Mouse (Mus musculus) lung, embryonic 14.5 days (tissue): ENCODE data around the gene Camk2g. TPM values are rescaled to one million over a fixed set of nuclear protein-coding genes. Genes with fewer than 3 reads are reported as not detected.
"Not testable (repeated sequence)": the region's sequence is repeated elsewhere in the genome, so short reads cannot be mapped to it uniquely, and the experiment has no call there.

Source experiments
- ATAC-seq: fragments of 200-750 bp; cut with Nextera tagmentation; 2 replicates; pipeline ENCODE4 v1.8.0; 2017; ENCODE audit warnings: mild to moderate bottlenecking, moderate TSS enrichment, moderate library complexity; ENCODE audit not compliant: insufficient read depth
- DNase-seq: peaks from one replicate; pipeline ENCODE4 v3.0.0-alpha.2; 2015
- H3K27ac ChIP-seq: fragments of 300-500 bp; sonication (generic); 2 replicates; pipeline ENCODE4 v1.5.1; 2014; ENCODE audit warnings: low read depth, mild to moderate bottlenecking, moderate library complexity
- H3K27me3 ChIP-seq: fragments of 300-500 bp; sonication (generic); 2 replicates; pipeline ENCODE4 v1.6.1; 2014; ENCODE audit warnings: low read length, control low read depth; ENCODE audit not compliant: insufficient read depth
- H3K36me3 ChIP-seq: fragments of 300-500 bp; sonication (generic); 2 replicates; pipeline ENCODE4 v1.6.1; 2014; ENCODE audit warnings: control low read depth; ENCODE audit not compliant: insufficient read depth
- H3K4me1 ChIP-seq: fragments of 300-500 bp; sonication (generic); 2 replicates; pipeline ENCODE4 v1.6.1; 2014; ENCODE audit warnings: antibody characterized with exemption, control low read depth; ENCODE audit not compliant: insufficient read depth
- H3K4me2 ChIP-seq: fragments of 300-500 bp; sonication (generic); 2 replicates; pipeline ENCODE4 v1.6.1; 2014; ENCODE audit warnings: mild to moderate bottlenecking
- H3K4me3 ChIP-seq: fragments of 300-500 bp; sonication (generic); 2 replicates; pipeline ENCODE4 v1.5.1; 2014; ENCODE audit warnings: low read depth, low read length
- H3K9ac ChIP-seq: fragments of 300-500 bp; sonication (generic); 2 replicates; pipeline ENCODE4 v1.6.1; 2014
- H3K9me3 ChIP-seq: fragments of 300-500 bp; sonication (generic); 2 replicates; pipeline ENCODE4 v1.6.1; 2016; ENCODE audit warnings: low read depth, low read length, control low read depth
- CTCF ChIP-seq: IDR thresholded peaks from 2 replicates; pipeline ENCODE4 v1.5.1; 2016; ENCODE audit warnings: antibody characterized with exemption, low read depth
- WGBS: fragments of 180-500 bp; shearing (Covaris S2); extraction: QIAGEN DNeasy Blood & Tissue Kit; methylation state at CpG from one replicate; pipeline ENCODE4 v1.1.7; 2014; 5-methylcytosine and 5-hydroxymethylcytosine counted together
- polyA plus RNA-seq: library from polyadenylated mRNA; unstranded; fragments of >200 nt; fragmentation: Nextera tagmentation; extraction: Ambion mirVana; gene quantifications from 2 replicates; pipeline ENCODE4 v1.2.1, GENCODE M21; 2014

The Camk2g gene
- polyA plus RNA-seq, 1 experiment from 2014 or later: 46.3 TPM

GRCm38 (mm10) chr14:20721371-20721770 is 72.5 kb downstream of the Camk2g start:
- 95% methylated on average over 4 of the region's 4 CpGs for WGBS
- Histone ChIP-seq H3K9ac (no peak overlapping the region), H3K4me3 (no peak overlapping the region), H3K4me2 (no peak overlapping the region), H3K27me3 (no peaks in the 10 kb centered on the region), H3K36me3 (peaks cover 99% of the 10 kb centered on the region), H3K27ac (no peak overlapping the region), H3K4me1 (no peaks in the 10 kb centered on the region), H3K9me3 (no peaks in the 10 kb centered on the region)
- ATAC-seq (peak; percentile 31; the same call in 1 of the 2 replicates), DNase-seq (no peak)
- no peak for TF ChIP-seq CTCF

GRCm38 (mm10) chr14:20719767-20720166 is 74.1 kb downstream of the Camk2g start:
- ATAC-seq: no peak
- WGBS: 89% methylated on average over 12 of the region's 12 CpGs

GRCm38 (mm10) chr14:20718443-20718842 is 75.4 kb downstream of the Camk2g start:
- WGBS: 90% methylated on average over 10 of the region's 10 CpGs
- no peak for TF ChIP-seq CTCF
- Histone ChIP-seq H3K27ac (no peak overlapping the region), H3K9ac (no peak overlapping the region), H3K4me1 (no peaks in the 10 kb centered on the region), H3K4me2 (no peak overlapping the region), H3K9me3 (no peaks in the 10 kb centered on the region), H3K36me3 (peaks cover 99% of the 10 kb centered on the region), H3K27me3 (no peaks in the 10 kb centered on the region), H3K4me3 (no peak overlapping the region)
- DNase-seq (no peak), ATAC-seq (no peak)

More at GRCm38 (mm10) chr14:20719767-20720166, 74.1 kb downstream of the Camk2g start:
- H3K4me3 ChIP-seq: no peak overlapping the region
- no peak for DNase-seq
- no peak overlapping the region for H3K27ac ChIP-seq
- no peak for TF ChIP-seq CTCF
- H3K36me3 ChIP-seq: peaks cover 98% of the 10 kb centered on the region
- no peaks in the 10 kb centered on the region for H3K4me1 ChIP-seq
- H3K4me2 ChIP-seq: no peak overlapping the region
- H3K27me3 ChIP-seq: no peaks in the 10 kb centered on the region
- H3K9me3 ChIP-seq: no peaks in the 10 kb centered on the region
- no peak overlapping the region for H3K9ac ChIP-seq

- H3K27me3 ChIP-seq: no peaks in the 10 kb centered on the region
- no peak overlapping the region for H3K9ac ChIP-seq
- H3K27ac ChIP-seq: no peak overlapping the region
- no peak for TF ChIP-seq CTCF
- 47% methylated on average over 11 of the region's 11 CpGs for WGBS
- H3K4me2 ChIP-seq: no peak overlapping the region
- ATAC-seq (no peak), DNase-seq (no peak)
- peaks cover 5% of the 10 kb centered on the region for H3K4me1 ChIP-seq
- no peaks in the 10 kb centered on the region for H3K9me3 ChIP-seq
- peaks cover 84% of the 10 kb centered on the region for H3K36me3 ChIP-seq
- H3K4me3 ChIP-seq: no peak overlapping the region
These were observed 80.1 kb downstream of the Camk2g start for GRCm38 (mm10) chr14:20713832-20714231.

- Histone ChIP-seq H3K4me1 (peaks cover 6% of the 10 kb centered on the region), H3K9me3 (no peaks in the 10 kb centered on the region), H3K27ac (no peak overlapping the region), H3K4me3 (peak overlapping the region; percentile 99), H3K27me3 (no peaks in the 10 kb centered on the region), H3K9ac (peak overlapping the region; percentile 96), H3K4me2 (peak overlapping the region; percentile 75), H3K36me3 (peaks cover 44% of the 10 kb centered on the region)
- WGBS: 5% methylated on average over 10 of the region's 10 CpGs
- peak; percentile 23 for DNase-seq
- no peak for TF ChIP-seq CTCF
- ATAC-seq: no peak
These were observed 85.6 kb downstream of the Camk2g start for GRCm38 (mm10) chr14:20708239-20708638.

- peaks cover 37% of the 10 kb centered on the region for H3K36me3 ChIP-seq
- peak within 1 kb of the TSS; percentile 99 for H3K4me3 ChIP-seq
- peak within 1 kb of the TSS; percentile 75 for H3K4me2 ChIP-seq
- ATAC-seq (peak; percentile 93), DNase-seq (peak; percentile 95)
- under 1% methylated on average over 80 of the region's 80 CpGs for WGBS
- TF ChIP-seq CTCF: no peak
- no peaks in the 10 kb centered on the region for H3K27me3 ChIP-seq
- H3K4me1 ChIP-seq: peaks cover 6% of the 10 kb centered on the region
- H3K27ac ChIP-seq: peak within 1 kb of the TSS; percentile 81
- H3K9me3 ChIP-seq: no peaks in the 10 kb centered on the region
- peak within 1 kb of the TSS; percentile 96 for H3K9ac ChIP-seq
These were observed 86.4 kb downstream of the Camk2g start, which contains the start of gene Zswim8 for GRCm38 (mm10) chr14:20707201-20708190. TSS of gene Zswim8 (plus strand) at chr14:20707552.

- peak overlapping the region; percentile 84 for H3K4me3 ChIP-seq
- peak overlapping the region; percentile 94 for H3K27ac ChIP-seq
- not testable (repeated sequence) for H3K27me3 ChIP-seq, H3K9me3 ChIP-seq, DNase-seq, H3K4me1 ChIP-seq, ATAC-seq
- peak overlapping the region; percentile 93 for H3K9ac ChIP-seq
- WGBS: 5% methylated on average over 8 of the region's 8 CpGs
- H3K36me3 ChIP-seq: peaks cover 25% of the 10 kb centered on the region
- peak overlapping the region; percentile 74 for H3K4me2 ChIP-seq
These were observed 90.4 kb downstream of the Camk2g start for GRCm38 (mm10) chr14:20703461-20703860.
